Mouse (Mus musculus): Measurements from ENCODE around the gene Ksr2. TPM values are rescaled to one million over a fixed set of nuclear protein-coding genes. Genes with fewer than 3 reads are reported as not detected.

Gene Ksr2
- polyA plus RNA-seq (2012; rRNA removed; ENCODE audit: low replicate concordance) = 0.10 TPM in 1 of 2 replicates, not detected in the other

GRCm38 (mm10) chr5:117413507-117414501 is at the start of gene Ksr2:
Ksr2 (plus strand) TSS chr5:117414000.

GRCm38 (mm10) chr5:117388877-117389276 is 24.9 kb upstream of the Ksr2 start, which contains the start of gene Rfc5:
Rfc5 (minus strand) TSS chr5:117389047.

GRCm38 (mm10) chr5:117780681-117781080 is 366.9 kb downstream of the Ksr2 start, which contains the start of gene Nos1:
Nos1 (plus strand) TSS chr5:117781032.

Other genes starting within 250 kb of the Ksr2 start
- 391 and 489 TPM in 2 replicates for gene Pebp1, start 126.4 kb upstream of the Ksr2 start, polyA plus RNA-seq (2012; rRNA removed; ENCODE audit: low replicate concordance)
- gene Vsig10, start 94.9 kb upstream of the Ksr2 start, polyA plus RNA-seq (2012; rRNA removed; ENCODE audit: low replicate concordance) = 13.6 and 28.4 TPM in 2 replicates
- gene Wsb2, start 56.7 kb upstream of the Ksr2 start, polyA plus RNA-seq (2012; rRNA removed; ENCODE audit: low replicate concordance) = 158 and 193 TPM in 2 replicates
- gene Rfc5, start 25.0 kb upstream of the Ksr2 start, polyA plus RNA-seq (2012; rRNA removed; ENCODE audit: low replicate concordance) = 7.9 and 20.7 TPM in 2 replicates